Mouse (Mus musculus) lung, adult 2 months (tissue): ENCODE data around the gene Fshr.

Experiments
- CTCF ChIP-seq: fragments of 200-500 bp; IDR thresholded peaks from 2 replicates; pipeline ENCODE4 v1.5.1; 2011; ENCODE audit warnings: mild to moderate bottlenecking, low read length, control low read depth; ENCODE audit not compliant: insufficient read depth
- POLR2A ChIP-seq: fragments of 200-500 bp; IDR thresholded peaks from 2 replicates; pipeline ENCODE4 v1.6.1; 2011; ENCODE audit warnings: low read depth, mild to moderate bottlenecking, control low read depth, low read length, borderline replicate concordance; ENCODE audit errors: extremely low read depth

- TF ChIP-seq CTCF, result no peak
- no peak for TF ChIP-seq POLR2A
Observed at GRCm38 (mm10) chr17:89200575-89200974, at the start of gene Fshr.
